ENCODE assay signal across 26 mouse cellular contexts in genomic region chr10:11032221-11032620, GRCm38 (mm10). TPM values are rescaled to one million over a fixed set of nuclear protein-coding genes. Genes with fewer than 3 reads are reported as not detected.
DNase-seq lines count a peak whose midpoint lies in the region; ATAC-seq lines count a peak whose summit lies in the region.
"Had no signal": no experiment of that assay in that cellular context is flagged by ENCODE, and none has a peak within 500 bp of the region (broad histone marks: within the 10 kb centered on the region; RNA-seq: fewer than 3 reads in every experiment).

No protein-coding gene starts in this region.

- DNase-seq in heart, adult 11 months, result peak; percentile 10
- DNase-seq in heart, postnatal 14 days, result no peak
- peak; percentile 6 for DNase-seq in 3T3-L1 (ENCODE audit: low read depth, low spot score)
- DNase-seq in embryonic facial prominence, embryonic 14.5 days (ENCODE audit: low spot score), result peak; percentile 23
- peak; percentile 6 for DNase-seq in mesoderm, embryonic 11.5 days (ENCODE audit: low read depth, low spot score)
- DNase-seq in right cerebral cortex, postnatal 25 days, result no peak
- DNase-seq in midbrain, embryonic 14.5 days, result no peak
- DNase-seq: adrenal gland, adult 8-10 months; adrenal gland, postnatal 25 days; cerebellum, adult 18-20 months; cerebellum, adult 9-10 months; cerebellum, postnatal 14 days; forebrain, postnatal 0 days; gastrocnemius, postnatal 25 days; heart, adult 2 months had no signal

- H3K27me3 ChIP-seq in embryonic facial prominence, embryonic 14.5 days (replicated peaks; ENCODE audit: control insufficient read depth, insufficient read depth, low read length), result no peaks in the 10 kb centered on the region
- H3K27me3 ChIP-seq in midbrain, embryonic 14.5 days (ENCODE audit: control insufficient read depth, insufficient read depth, low read length), result no peaks in the 10 kb centered on the region
- H3K27me3 ChIP-seq: embryonic facial prominence, embryonic 13.5 days; heart, embryonic 13.5 days; hindbrain, embryonic 12.5 days; hindbrain, embryonic 15.5 days had no signal

- H3K36me3 ChIP-seq in embryonic facial prominence, embryonic 14.5 days (ENCODE audit: control insufficient read depth, insufficient read depth, low read length), result no peaks in the 10 kb centered on the region
- no peaks in the 10 kb centered on the region for H3K36me3 ChIP-seq in midbrain, embryonic 14.5 days (ENCODE audit: control insufficient read depth, insufficient read depth, low read length)
- H3K36me3 ChIP-seq: embryonic facial prominence, embryonic 13.5 days; heart, embryonic 10.5 days; heart, embryonic 13.5 days; hindbrain, embryonic 12.5 days; hindbrain, embryonic 15.5 days had no signal

- H3K9me3 ChIP-seq in embryonic facial prominence, embryonic 14.5 days (ENCODE audit: control insufficient read depth, low read length), result no peaks in the 10 kb centered on the region
- H3K9me3 ChIP-seq in midbrain, embryonic 14.5 days (ENCODE audit: control insufficient read depth, low read length), result no peaks in the 10 kb centered on the region
- H3K9me3 ChIP-seq: embryonic facial prominence, embryonic 13.5 days; heart, embryonic 10.5 days; hindbrain, embryonic 12.5 days; hindbrain, embryonic 15.5 days had no signal

- no peak overlapping the region for H3K27ac ChIP-seq in embryonic facial prominence, embryonic 14.5 days (replicated peaks; ENCODE audit: low read depth, low read length)
- no peak overlapping the region for H3K27ac ChIP-seq in midbrain, embryonic 14.5 days (replicated peaks; ENCODE audit: low read depth, low read length)
- H3K27ac ChIP-seq: embryonic facial prominence, embryonic 13.5 days; heart, adult 2 months; heart, embryonic 10.5 days; heart, embryonic 13.5 days; hindbrain, embryonic 12.5 days; hindbrain, embryonic 15.5 days had no signal

- H3K9ac ChIP-seq in embryonic facial prominence, embryonic 14.5 days (ENCODE audit: low read depth, low read length), result no peak overlapping the region
- no peak overlapping the region for H3K9ac ChIP-seq in midbrain, embryonic 14.5 days (replicated peaks; ENCODE audit: low read length)
- H3K9ac ChIP-seq: embryonic facial prominence, embryonic 13.5 days; forebrain, postnatal 0 days; heart, embryonic 13.5 days; hindbrain, embryonic 12.5 days; hindbrain, embryonic 15.5 days had no signal

- no peaks in the 10 kb centered on the region for H3K4me1 ChIP-seq in embryonic facial prominence, embryonic 14.5 days (ENCODE audit: control insufficient read depth, insufficient read depth, low read length)
- H3K4me1 ChIP-seq in midbrain, embryonic 14.5 days (ENCODE audit: control insufficient read depth, insufficient read depth, low read length), result no peaks in the 10 kb centered on the region
- H3K4me1 ChIP-seq: embryonic facial prominence, embryonic 13.5 days; heart, embryonic 10.5 days; heart, embryonic 13.5 days; hindbrain, embryonic 12.5 days; hindbrain, embryonic 15.5 days had no signal

- no peak for ATAC-seq in embryonic facial prominence, embryonic 14.5 days (ENCODE audit: low read depth)
- ATAC-seq in midbrain, embryonic 14.5 days (ENCODE audit: low FRiP score, low TSS enrichment), result no peak
- ATAC-seq: activated CD4-positive, CD25-positive, alpha-beta regulatory T cell, adult 4 months; CD4-positive, CD25-positive, alpha-beta regulatory T cell, adult 4 months; forebrain, embryonic 14.5 days; forebrain, postnatal 0 days had no signal

- WGBS in embryonic facial prominence, embryonic 14.5 days, result 26% methylated on average over 2 of the region's 2 CpGs
- 88% methylated on average over 2 of the region's 2 CpGs for WGBS in midbrain, embryonic 14.5 days

- H3K4me2 ChIP-seq in embryonic facial prominence, embryonic 14.5 days (ENCODE audit: low read depth, low read length), result no peak overlapping the region
- H3K4me2 ChIP-seq in midbrain, embryonic 14.5 days (ENCODE audit: low read length), result no peak overlapping the region
- H3K4me2 ChIP-seq: embryonic facial prominence, embryonic 13.5 days; heart, embryonic 13.5 days; hindbrain, embryonic 12.5 days; hindbrain, embryonic 15.5 days had no signal

- intact Hi-C loops in heart, postnatal 14 days (cut with DNase I), result no loop called here

- H3K4me3 ChIP-seq in embryonic facial prominence, embryonic 14.5 days (ENCODE audit: low read depth, low read length), result no peak overlapping the region
- H3K4me3 ChIP-seq in midbrain, embryonic 14.5 days (replicated peaks; ENCODE audit: low read depth, low read length), result no peak overlapping the region
- H3K4me3 ChIP-seq: embryonic facial prominence, embryonic 13.5 days; heart, adult 2 months; heart, embryonic 10.5 days; heart, embryonic 13.5 days; hindbrain, embryonic 12.5 days; hindbrain, embryonic 15.5 days had no signal

RNA-seq across cellular contexts. Expression of gene Grm1, which starts 49.9 kb away (rescaled TPM):
- 1 to 10 TPM; 3.4 to 4.3 TPM for total RNA-seq in heart, postnatal 14 days (2021)
- 0.04 TPM in 1 of 2 replicates, not detected in the other for polyA plus RNA-seq in embryonic facial prominence, embryonic 14.5 days (2014; fragmentation: Nextera tagmentation; extraction: Ambion mirVana)
- 5.1 and 8.0 TPM in 2 replicates for polyA plus RNA-seq in midbrain, embryonic 14.5 days (2014; fragmentation: Nextera tagmentation; extraction: Ambion mirVana)
- total RNA-seq: adrenal gland, postnatal 25 days; MEL had no signal
- polyA plus RNA-seq: activated CD4-positive, CD25-positive, alpha-beta regulatory T cell, adult 4 months; C2C12; CD4-positive, CD25-positive, alpha-beta regulatory T cell, adult 4 months; intestine, embryonic 14.5 days had no signal

Comparison
In these comparisons a context has a peak if more than half of its experiments do, and no peak if none do; other contexts are left out.
1. DNase-seq: peak in heart, adult 11 months (single experiment), 3T3-L1 (single experiment), embryonic facial prominence, embryonic 14.5 days (single experiment) and mesoderm, embryonic 11.5 days (single experiment); none in heart, postnatal 14 days (0 of 2), right cerebral cortex, postnatal 25 days (single experiment) and midbrain, embryonic 14.5 days (single experiment).